Mouse (Mus musculus): ENCODE measurements around the gene Gbgt1. TPM values are rescaled to one million over a fixed set of nuclear protein-coding genes. Genes with fewer than 3 reads are reported as not detected.

Gene Gbgt1
- total RNA-seq, 2 experiments from 2014 or later, result 2.5 to 2.6 TPM

- DNase-seq, result no peak
- intact Hi-C loops (cut with DNase I), result no loop called here
Measured at GRCm38 (mm10) chr2:28527436-28528353, 31.0 kb downstream of the Gbgt1 start.

- intact Hi-C loops (cut with DNase I), result no loop called here
- no peak for DNase-seq
Measured at GRCm38 (mm10) chr2:28528354-28528730, 31.7 kb downstream of the Gbgt1 start.

GRCm38 (mm10) chr2:28529856-28530255, 33.2 kb downstream of the Gbgt1 start:
- DNase-seq, result no peak
- intact Hi-C loops (cut with DNase I), result no loop called here

GRCm38 (mm10) chr2:28530311-28530710, 33.6 kb downstream of the Gbgt1 start:
- intact Hi-C loops (cut with DNase I), result no loop called here
- DNase-seq, result no peak

GRCm38 (mm10) chr2:28532938-28533771, 36.5 kb downstream of the Gbgt1 start:
- intact Hi-C loops (cut with DNase I), result no loop called here
- DNase-seq, result peak; percentile 91

- no peak for DNase-seq
- intact Hi-C loops (cut with DNase I), result no loop called here
Measured at GRCm38 (mm10) chr2:28533901-28534435, 37.3 kb downstream of the Gbgt1 start.

- intact Hi-C loops (cut with DNase I), result no loop called here
- peak; percentile 68 for DNase-seq
Measured at GRCm38 (mm10) chr2:28534436-28535262, 38.0 kb downstream of the Gbgt1 start.

GRCm38 (mm10) chr2:28535263-28535540, 38.5 kb downstream of the Gbgt1 start:
- intact Hi-C loops (cut with DNase I), result no loop called here
- no peak for DNase-seq

- peak; percentile 78 for DNase-seq
- intact Hi-C loops (cut with DNase I), result no loop called here
Measured at GRCm38 (mm10) chr2:28535650-28536049, 39.0 kb downstream of the Gbgt1 start.

- DNase-seq, result no peak
- intact Hi-C loops (cut with DNase I), result no loop called here
Measured at GRCm38 (mm10) chr2:28536166-28536565, 39.5 kb downstream of the Gbgt1 start.

GRCm38 (mm10) chr2:28536766-28537633, 40.3 kb downstream of the Gbgt1 start:
- intact Hi-C loops (cut with DNase I), result no loop called here
- no peak for DNase-seq

GRCm38 (mm10) chr2:28537634-28537920, 40.9 kb downstream of the Gbgt1 start:
- no peak for DNase-seq
- intact Hi-C loops (cut with DNase I), result no loop called here

GRCm38 (mm10) chr2:28537995-28538816, 41.5 kb downstream of the Gbgt1 start:
- intact Hi-C loops (cut with DNase I), result no loop called here
- DNase-seq, result no peak

GRCm38 (mm10) chr2:28538817-28539128, 42.1 kb downstream of the Gbgt1 start:
- intact Hi-C loops (cut with DNase I), result no loop called here
- peak; percentile 72 for DNase-seq

- DNase-seq, result peak; percentile 93
- intact Hi-C loops (cut with DNase I), result no loop called here
Measured at GRCm38 (mm10) chr2:28539206-28539605, 42.5 kb downstream of the Gbgt1 start.

GRCm38 (mm10) chr2:28539949-28540348, 43.3 kb downstream of the Gbgt1 start:
- intact Hi-C loops (cut with DNase I), result no loop called here
- DNase-seq, result no peak

GRCm38 (mm10) chr2:28540587-28541227, 44.0 kb downstream of the Gbgt1 start:
- no peak for DNase-seq

GRCm38 (mm10) chr2:28543894-28544293, 47.2 kb downstream of the Gbgt1 start:
- intact Hi-C loops (cut with DNase I), result no loop called here
- DNase-seq, result peak; percentile 81

More at GRCm38 (mm10) chr2:28540587-28541227, 44.0 kb downstream of the Gbgt1 start:
- intact Hi-C loops (cut with DNase I), result no loop called here

GRCm38 (mm10) chr2:28545976-28546375, 49.3 kb downstream of the Gbgt1 start:
- DNase-seq, result peak; percentile 79
- intact Hi-C loops (cut with DNase I), result loop anchor here (5.0 kb wide), 1 partner anchor 34 kb away; the partner anchor contains the start of gene Ralgds

Data from left cerebral cortex, postnatal 4 days (tissue).